Mouse (Mus musculus): ENCODE measurements around the gene Theg.
A peak's percentile ranks its signal among the peaks of the same experiment; 100 is the strongest.

Theg gene

DNA sequence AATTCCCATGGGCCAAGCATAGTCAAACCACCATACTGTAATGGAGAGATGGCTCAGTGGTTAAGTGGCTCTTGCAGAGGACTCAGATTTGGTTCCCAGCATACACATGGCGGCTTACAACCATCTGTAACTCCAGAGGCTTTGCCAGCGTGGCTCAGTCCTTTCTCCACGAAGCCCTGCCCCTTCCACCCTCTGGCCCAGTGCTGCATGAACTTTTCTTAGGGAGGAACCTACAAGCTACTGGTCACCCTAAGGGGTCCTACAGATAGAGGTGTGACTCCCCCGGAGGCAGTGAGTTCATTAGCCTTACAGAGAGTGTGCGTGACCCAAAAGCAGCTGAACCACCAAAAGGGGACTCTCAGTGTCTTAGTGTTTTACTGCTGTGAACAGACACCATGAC, 30.2 kb downstream of the Theg start:
- no peak for DNase-seq (ENCODE audit: low read depth, low spot score)

DNA sequence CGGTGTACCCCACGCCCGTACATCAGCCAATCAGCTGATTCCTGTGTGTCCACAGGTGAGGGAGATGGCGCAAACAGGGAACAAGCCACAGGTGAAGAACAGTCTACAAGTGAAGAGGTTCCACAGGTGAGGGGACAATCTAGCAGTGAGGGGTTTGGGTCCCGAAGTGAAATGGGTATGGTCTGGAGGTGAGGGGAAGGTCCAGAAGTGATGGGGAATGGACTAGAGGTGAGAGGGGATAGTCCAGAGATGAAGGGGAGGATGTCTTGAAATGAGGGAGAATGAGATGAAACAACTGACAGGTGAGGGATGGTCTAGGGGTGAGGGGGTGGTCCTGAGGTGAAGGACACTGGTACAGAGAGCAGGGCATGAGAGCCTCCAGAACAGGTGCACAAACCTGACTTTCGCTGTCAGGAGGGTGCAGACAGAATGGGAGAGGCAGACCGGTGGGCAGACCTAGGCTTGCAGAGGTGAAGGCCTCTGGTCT, 31.9 kb downstream of the Theg start:
- no peak for DNase-seq (ENCODE audit: low read depth, low spot score)

DNA sequence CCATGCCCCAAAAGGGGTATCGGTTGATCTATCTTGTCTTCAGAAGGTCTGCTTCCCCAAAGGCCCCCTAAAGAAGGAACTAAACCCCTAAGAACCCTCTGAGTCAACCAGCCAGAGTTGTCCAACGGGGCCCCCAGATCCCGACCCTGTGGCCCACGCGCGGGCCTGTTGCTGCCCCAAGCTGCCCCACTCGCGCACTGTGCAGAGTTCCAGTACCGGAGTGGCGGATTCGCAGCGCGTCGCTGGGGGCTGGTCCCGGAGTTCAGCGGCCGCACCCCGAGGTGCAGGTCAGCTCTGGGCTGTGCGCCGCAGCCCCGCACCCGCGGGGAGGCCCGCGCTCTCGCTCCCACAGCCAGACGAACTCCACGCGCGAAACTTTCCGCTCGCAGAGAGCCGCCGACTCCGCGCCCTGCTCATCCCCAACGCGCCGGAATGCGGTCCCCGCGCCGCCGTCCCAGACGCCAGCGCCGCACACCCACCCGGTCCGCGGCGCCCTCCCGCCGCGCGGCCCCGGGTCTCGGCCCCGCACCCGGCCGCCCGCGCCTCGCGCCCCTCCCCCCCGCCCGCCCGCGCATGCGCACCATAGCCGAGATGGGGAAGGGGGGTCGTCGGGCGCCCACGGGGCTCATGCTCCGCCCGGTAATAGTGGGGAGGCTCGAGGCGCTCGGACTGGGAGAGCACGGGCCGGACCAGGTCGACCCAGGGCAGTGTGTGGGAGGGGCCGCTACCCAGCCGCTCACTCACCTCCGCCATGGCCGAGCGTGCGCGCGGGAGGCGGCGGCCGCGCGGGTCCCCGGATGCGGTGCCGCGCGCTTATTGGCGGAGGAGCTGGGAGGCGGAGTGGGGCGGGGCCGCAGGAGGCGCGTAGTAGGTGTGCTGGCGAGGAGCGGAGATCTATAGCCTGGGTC, 32.5 kb downstream of the Theg start, which contains the start of gene Mier2:
TSS of gene Mier2 (minus strand) at position 870 of the 908 bp plus-strand sequence.
- DNase-seq (ENCODE audit: low read depth, low spot score): peak; percentile 69

DNA sequence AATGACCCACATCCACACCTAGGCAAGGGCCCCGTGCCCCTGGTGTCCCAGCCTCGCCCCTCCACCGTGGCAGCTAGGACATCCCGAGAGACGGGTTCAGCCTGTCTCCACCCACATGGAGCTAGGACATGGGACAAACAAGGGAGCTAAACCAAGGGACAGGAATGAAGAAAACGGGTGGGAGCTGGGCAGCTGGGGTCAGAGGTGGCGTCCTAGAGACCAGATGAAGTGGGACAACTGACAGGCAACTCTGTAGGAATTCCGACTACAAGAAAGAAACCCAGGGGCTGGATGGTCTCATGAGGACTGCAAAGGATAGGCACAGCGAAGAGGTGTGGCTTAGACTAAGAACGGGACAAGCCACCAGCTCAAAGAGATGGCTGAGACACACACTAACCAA, 33.4 kb downstream of the Theg start:
- DNase-seq (ENCODE audit: low read depth, low spot score): no peak

DNA sequence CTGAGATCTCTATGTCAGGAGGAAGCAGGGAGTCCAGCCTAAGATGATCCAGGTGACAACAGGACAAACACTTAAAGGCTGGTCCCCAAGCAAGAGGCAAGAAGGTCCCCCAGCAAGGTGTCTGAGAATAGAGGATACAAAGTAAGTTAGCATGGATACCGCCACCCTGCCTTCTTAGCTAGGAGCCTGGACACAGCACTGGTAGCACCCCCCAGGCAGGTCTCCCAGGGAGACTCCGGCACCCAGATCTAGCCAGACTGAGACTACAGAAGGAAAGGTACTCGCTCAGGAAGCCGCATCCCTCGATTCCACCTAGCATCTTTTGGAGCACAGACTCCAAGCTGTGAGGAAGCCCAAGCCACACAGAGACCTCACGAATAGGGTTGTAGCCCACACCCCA, 34.0 kb downstream of the Theg start:
- no peak for DNase-seq (ENCODE audit: low read depth, low spot score)

DNA sequence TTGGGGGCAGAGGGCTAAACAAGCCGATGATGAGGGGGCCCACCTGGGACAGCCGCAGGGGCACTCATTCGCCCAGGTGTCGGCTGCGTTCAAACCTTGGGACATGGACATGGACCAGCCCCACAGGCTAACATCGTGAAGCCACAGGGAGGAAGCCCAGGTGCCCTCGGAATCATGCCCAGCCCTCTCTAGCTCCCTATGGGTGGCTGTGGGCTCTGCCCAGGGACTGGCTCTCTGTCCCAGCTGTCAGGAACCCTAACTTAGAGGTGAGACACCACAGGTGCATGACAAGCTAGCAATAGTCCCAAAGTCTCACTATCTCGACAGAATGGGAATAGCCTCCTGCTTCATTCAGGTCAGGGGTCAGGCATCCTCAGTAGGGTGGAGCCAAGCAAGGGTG, 34.6 kb downstream of the Theg start:
- DNase-seq (ENCODE audit: low read depth, low spot score): no peak

DNA sequence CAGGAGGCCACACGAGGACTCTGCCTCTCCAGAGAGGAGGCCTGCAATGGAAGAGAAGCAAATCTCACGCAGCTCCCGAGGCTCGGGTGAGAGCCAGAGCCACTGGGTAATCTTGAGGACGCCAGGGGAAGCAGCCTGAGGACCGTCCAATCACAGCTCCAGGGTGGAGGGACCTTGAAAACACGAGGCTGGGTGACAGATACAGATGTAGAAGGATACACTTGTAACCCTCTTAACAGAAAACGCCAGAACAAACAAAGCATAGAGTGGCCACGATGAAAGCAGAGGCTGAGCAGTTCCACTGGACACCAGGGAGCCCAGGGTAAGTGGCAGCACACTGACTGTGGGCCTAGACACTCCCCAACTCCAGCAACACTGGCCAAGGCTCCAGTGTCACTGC, 36.8 kb downstream of the Theg start:
- no peak for DNase-seq (ENCODE audit: low read depth, low spot score)

DNA sequence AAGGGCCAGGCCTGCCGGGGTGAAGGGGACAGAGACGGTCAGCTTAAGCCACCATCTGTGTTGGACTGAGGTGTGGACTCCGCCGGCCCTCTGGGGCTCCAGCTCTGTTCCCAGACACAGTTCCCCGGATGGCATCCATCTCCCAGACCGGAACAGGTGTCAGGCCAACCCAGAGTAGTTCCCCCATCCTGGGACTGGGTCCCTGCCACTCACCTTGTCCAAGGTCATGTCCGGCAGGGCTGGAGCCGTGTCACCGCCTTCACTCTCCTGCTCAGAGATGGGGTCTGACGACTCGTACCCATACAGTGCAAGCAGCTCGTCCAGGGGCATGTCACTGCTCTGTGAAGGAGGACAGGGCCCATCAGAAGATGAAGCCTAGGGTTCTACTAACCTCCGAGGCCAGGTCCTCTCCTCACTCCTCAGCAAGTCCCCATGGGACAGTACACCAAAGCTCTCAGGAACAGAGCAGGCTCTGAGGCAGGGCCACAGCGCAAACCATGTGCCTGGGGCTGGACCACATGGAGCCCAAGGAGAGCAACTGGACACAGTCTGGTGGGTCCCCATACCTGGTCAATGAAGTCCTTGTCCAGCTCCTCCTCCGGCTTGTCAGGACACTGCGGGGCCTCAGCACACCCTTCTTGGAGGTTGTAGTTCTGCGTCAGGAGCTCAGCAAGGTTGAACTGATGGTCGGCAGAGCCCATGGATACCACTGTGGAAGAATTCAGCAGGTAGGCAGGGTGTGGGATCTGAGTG, 38.0 kb downstream of the Theg start:
- no peak for DNase-seq (ENCODE audit: low read depth, low spot score)

DNA sequence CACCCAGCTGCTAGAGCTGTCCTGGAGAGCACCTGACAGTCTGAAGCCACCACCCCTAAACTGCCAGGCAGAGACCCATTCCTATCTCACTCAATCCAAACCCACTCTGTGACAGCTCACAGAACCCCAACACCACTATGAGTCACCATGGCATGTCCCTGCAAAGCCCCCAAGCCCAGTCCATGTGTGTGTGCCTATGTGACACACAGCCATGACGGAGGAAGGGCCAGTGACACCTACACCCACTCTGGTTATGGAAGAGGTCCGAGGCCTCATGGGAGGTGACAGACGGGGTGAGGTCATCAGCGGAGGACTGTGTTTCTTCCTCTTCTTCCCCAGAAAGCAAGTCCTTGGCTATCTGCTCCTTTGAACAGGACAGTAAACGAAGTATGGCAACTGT, 38.6 kb downstream of the Theg start:
- no peak for DNase-seq (ENCODE audit: low read depth, low spot score)

DNA sequence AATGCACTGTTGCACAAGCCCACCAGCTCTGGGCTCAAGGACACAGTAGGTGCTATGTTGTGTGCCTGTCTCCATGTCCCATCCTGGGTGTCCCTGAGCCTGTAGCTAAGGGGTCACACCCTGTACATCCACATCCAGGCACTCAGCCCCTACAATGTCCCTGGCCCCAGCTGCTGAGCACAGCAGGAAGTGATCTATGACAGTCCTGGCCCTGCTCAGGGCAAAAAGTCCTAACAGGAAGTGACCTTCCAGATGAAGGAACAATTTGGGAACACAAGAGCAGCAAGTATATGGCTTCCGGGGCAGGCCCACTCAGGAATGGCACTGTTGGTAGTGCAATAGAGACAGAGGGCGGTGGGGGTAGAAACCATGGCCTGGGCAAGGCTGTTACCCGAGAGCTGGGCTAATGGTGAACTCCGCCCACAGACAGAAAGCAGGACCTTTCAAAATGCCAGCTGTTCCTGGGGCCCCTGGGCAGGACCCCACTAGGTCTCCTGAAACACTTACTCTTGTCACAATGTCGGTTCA, 39.9 kb downstream of the Theg start:
- DNase-seq (ENCODE audit: low read depth, low spot score): no peak

DNA sequence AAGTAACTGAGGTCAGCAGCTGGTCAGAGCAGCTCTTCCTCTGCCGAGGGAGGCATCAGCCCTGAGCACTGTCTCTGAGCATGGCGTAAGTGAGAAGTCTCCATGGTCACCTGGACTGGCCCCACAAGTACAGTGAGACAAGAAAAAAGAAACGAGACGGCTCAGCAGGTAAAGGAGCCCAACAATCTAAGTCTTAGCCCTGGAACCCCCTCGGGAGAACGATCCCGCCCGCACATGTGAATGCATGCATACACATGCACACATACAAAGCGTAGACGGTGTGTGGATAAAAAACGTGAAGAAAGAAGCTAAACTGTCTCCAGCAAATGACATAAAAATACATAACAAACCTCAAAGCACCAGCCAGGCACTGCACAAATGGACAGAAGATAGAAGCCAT, 40.6 kb downstream of the Theg start:
- no peak for DNase-seq (ENCODE audit: low read depth, low spot score)

DNA sequence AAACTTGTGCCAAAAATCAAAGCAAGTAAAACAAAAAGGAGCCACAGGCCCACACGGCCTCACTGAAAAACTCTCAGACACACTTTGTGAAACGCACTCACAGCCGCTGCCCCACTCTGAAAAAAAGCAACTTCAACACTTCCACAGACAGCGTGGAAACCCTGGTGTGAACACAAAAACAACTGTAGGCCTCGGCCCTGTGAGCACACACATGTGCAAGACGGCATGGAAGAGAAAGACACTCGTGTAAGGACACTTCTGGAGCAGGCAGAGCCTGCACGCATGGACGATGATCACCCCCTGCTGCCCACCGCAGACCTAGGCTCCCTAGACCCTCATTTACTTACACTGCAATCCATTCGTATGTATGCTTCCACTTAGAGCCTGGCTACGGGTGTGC, 41.2 kb downstream of the Theg start:
- DNase-seq (ENCODE audit: low read depth, low spot score): no peak

DNA sequence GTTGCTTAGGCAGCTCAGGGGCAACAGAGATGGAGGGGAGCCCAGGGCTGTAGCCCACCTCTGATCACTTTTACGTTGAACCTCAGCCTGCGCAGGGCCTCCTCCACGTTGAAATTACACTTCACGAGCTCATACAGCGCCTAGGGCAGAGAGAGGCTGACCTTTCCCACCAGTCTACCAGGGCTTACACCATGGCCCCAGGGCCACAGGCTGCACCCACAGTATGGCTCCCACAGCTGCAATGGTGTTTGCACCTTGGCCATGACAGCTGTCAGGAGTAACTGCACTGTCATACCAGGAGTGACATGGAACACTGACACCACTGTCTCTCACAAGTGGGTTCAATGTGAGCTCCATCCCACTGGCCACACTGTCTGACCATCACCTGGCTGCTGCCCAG, 42.5 kb downstream of the Theg start:
- DNase-seq (ENCODE audit: low read depth, low spot score): no peak

DNA sequence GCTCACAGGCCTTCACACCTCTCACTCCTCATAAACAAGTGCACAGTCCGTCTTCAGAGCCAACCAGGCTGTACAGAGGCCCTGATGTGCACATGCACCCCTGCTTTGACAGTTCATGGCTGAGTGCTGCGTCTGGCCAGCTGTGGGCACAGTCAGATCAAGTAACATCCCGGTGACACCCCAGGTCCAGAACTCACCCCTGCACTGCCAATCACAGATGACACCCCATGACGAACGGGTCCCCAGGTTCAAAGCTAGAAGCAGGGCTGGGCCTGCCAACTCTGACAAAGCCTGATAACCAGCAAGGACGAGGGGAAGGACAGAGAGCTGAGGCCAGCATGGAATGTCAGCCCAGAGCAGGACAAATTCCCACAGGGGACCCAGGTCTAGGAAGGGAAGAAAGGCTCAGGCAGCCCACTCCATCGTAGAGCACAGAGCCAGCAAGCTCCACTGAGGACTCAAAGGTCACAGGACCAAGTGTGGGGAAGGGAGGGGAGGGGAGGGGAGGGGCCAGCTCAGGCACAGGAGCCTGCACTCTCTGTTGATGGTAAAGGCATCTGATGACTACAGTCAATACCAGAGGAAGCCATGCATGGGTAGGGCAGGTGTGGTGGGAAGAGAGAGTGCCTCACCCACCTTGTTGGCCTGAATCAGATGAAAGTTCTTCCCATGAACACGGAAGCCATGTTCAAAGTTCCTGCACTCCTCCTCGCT, 43.1 kb downstream of the Theg start:
- no peak for DNase-seq (ENCODE audit: low read depth, low spot score)

DNA sequence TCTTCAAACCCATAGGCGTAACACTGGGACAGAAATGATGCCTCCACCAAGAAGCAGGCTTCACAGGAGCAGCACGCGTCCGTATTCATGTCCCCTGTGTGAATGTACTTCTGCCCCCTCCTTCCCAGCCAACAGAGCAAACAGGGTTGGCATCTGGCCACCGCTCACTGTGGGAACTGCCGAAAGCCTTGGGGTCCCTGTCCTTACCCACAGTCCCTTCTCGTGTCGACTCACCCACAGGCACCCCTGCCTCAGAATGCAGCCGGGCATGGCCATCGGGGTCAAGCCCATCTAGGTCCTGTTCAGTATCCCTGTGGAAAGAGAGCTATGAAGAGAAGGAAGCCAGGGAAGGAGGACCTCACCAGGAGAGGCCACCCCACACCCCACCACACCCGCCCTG, 45.0 kb downstream of the Theg start:
- DNase-seq (ENCODE audit: low read depth, low spot score): no peak

DNA sequence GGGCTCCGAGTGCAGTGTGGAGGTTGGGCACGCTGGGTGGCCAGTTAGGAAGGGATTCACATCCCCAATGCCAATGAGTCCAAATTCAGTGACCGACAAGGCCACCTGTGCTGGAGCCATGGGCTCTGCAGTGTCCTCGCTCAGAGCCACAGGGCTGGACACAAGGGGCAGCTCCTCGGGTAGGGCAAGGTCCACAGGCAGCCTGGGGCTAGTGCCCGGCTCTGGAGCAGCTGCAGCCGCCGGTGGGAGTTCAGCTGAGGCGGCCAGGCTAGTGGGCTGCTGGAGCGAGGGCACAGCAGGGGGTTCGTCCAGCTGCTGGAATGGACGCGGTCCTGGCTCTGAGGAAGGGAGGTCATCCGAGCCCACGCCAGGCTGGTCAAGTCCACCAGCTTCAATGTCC, 45.6 kb downstream of the Theg start:
- DNase-seq (ENCODE audit: low read depth, low spot score): no peak

DNA sequence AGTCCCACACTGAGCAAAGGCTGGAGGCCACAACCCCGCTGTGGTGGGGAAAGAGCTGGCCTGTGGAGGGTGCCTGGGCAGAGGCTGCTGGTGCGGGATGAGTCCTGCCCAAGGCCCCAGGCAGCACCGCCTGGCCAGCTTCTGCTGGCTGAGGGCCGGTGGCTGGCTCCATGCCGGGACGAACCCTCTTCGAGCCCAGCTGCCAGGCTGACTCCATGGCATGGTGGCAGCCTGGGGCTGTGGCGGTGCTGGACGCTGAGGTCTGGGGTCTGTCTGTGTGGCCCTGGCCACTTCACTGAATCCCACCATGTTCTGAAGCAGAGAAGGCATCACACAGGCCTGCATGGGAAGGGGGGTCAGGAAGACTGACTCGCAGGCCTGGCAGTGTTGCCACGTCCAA, 46.4 kb downstream of the Theg start:
- DNase-seq (ENCODE audit: low read depth, low spot score): no peak

DNA sequence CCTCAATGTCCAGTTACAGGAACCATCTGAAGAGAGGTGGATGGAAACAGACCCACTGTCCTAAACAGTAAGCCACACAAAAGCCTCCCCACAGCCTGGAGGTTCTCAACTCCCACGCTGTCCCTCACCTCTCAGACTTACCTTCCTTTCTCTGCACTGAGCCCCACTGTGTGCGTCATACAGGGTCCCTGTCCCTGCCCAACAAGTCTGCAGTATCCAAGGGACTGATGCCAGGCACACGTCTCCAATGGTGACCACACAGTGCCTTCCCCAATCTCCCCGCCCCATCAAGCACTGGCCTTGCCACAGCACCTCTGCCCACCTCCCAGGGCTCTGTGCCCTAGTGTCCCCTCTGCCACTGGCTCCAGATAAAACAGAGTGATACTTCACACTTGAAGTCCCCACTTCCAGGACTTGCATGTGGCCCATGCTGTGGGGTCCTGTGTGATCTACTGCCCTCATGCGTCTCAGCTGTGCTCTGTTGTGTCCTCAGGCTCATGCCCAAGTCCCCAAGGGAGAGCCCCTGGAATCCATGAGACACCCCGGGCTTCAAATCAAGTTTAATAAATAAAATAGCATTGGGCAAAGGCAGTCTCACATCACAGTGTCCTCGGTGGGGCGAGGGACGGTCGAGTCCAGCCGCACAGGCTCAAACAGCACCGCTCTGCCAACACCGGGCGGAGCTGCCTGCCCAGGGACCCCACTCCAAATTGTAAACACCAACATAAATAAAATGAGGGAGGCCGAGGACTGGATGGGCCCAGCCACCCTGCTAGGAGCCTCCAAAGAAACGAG, 47.2 kb downstream of the Theg start:
- DNase-seq (ENCODE audit: low read depth, low spot score): no peak

DNA sequence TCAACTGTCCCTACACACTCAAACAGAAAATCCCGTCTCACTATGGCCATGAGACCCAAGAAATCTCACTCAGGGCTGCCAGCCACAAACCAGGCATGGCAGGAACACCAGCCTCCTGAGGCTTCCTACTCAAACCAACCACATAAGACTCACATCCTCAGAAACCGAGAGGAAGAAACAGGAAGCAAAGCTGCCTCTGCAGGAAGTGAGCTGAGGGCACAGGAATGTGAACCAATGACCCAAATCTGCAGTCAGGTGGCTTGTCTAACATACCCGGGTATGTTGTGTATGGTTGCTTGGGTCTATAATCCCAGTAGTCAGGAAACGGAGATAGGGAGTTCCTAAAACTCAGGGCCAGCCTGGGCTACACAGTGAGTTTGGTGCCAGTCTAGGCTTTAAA, 48.3 kb downstream of the Theg start:
- no peak for DNase-seq (ENCODE audit: low read depth, low spot score)

DNA sequence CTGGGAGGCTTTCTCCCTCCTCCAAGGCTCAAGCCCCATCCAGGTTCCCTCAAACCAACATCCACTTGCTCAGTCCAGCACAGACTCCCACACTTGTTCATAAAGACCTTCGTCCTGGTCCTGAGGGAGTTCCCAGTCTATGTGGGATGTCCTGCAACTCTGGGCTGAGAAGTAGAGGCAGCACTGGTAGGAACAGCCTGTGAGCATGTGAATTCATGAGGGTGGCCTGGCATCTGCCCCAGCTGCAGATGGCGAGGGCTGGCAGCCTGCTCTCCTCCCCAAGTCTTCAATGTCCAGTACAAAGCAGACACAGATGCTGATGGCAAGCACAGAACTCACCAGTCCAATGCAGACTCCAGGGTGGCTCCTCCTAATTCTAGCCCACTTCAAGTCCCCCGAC, 48.8 kb downstream of the Theg start:
- no peak for DNase-seq (ENCODE audit: low read depth, low spot score)

DNA sequence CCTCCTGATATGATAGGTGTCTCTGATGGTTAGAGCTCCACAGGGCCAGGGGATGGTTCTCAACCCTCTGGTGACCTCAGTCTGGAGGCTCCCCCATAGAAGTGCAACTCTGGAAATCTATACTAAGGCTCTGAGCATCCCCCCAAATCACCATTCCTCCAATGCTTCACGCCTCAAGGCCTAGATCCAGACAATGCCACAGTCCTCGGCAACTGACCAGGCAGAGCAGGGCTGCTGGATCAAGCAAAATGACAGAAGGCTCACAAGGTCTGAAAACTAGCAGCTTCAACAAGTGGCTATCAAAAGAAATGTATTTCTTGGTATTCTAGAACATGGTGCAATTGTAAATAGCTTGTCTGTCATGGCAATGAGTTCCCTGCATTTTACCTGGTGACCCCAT, 49.4 kb downstream of the Theg start:
- no peak for DNase-seq (ENCODE audit: low read depth, low spot score)
